Mouse (Mus musculus) myocyte (in vitro differentiated cells): ENCODE data around the gene Adipoq.

Source experiments
- CEBPB ChIP-seq: IDR thresholded peaks from 2 replicates; pipeline ENCODE4 v1.6.1; 2011; ENCODE audit warnings: mild to moderate bottlenecking, moderate library complexity; ENCODE audit not compliant: poor library complexity, insufficient read depth, severe bottlenecking
- MYOD1 ChIP-seq, 3 experiments: IDR thresholded peaks; one replicate each; pipeline ENCODE4 v1.6.1; 2011; ENCODE audit warnings: control low read depth in 2 of 3, low read depth in 2 of 3, mild to moderate bottlenecking in 2 of 3, moderate library complexity in 1 of 3; ENCODE audit not compliant: insufficient read length in 2 of 3, control insufficient read depth in 1 of 3
- POLR2A ChIP-seq: IDR thresholded peaks from one replicate; pipeline ENCODE4 v1.6.1; 2011; ENCODE audit warnings: low read depth, mild to moderate bottlenecking, control low read depth, moderate library complexity; ENCODE audit not compliant: insufficient read length
- TCF3 ChIP-seq: IDR thresholded peaks from one replicate; pipeline ENCODE4 v1.6.1; 2011; ENCODE audit warnings: low read depth, control low read depth; ENCODE audit not compliant: insufficient read length
- USF1 ChIP-seq: IDR thresholded peaks from one replicate; pipeline ENCODE4 v1.6.1; 2011; ENCODE audit warnings: low read depth, mild to moderate bottlenecking, control low read depth, moderate library complexity

- TF ChIP-seq CEBPB (no peak), MYOD1 (IDR thresholded peaks at IDR 0.05; ENCODE audit: control insufficient read depth in 1 of 3, insufficient read length in 2 of 3, low read depth in 2 of 3) (no peak), POLR2A (no peak), USF1 (no peak), TCF3 (no peak)
Observed at GRCm38 (mm10) chr16:23195618-23196017, 49.3 kb downstream of the Adipoq start.
